1 mouse cellular context compared by ENCODE assay signal in genomic region chrX:140491884-140492571, GRCm38 (mm10).
A peak's percentile ranks its signal among the peaks of the same experiment; 100 is the strongest.
TF ChIP-seq lines count a peak whose summit lies in the region.

No protein-coding gene starts in this region.

TF ChIP-seq in CH12.LX, 34 proteins besides CTCF, POLR2A, EP300 and RAD21 (continued from another document):
- TF ChIP-seq IRF4 (IDR thresholded peaks at IDR 0.05; ENCODE audit: low read depth, low read length) = no peak
- no peak for TF ChIP-seq PAX5 (IDR thresholded peaks at IDR 0.05; ENCODE audit: low read length)
- no peak for TF ChIP-seq JUND (conservative IDR thresholded peaks at IDR 0.05; ENCODE audit: low read depth, low read length)
- 0 out of 2 replicates have a peak, but pooled peaks have one; percentile 27 for TF ChIP-seq ZNF384 (IDR thresholded peaks at IDR 0.05; ENCODE audit: low read depth, low read length)
- TF ChIP-seq TCF12 (IDR thresholded peaks at IDR 0.05; ENCODE audit: low read depth, low read length) = no peak
- no peak for TF ChIP-seq E2F4 (IDR thresholded peaks at IDR 0.05; ENCODE audit: insufficient replicate concordance, low read depth, low read length)
- no peak for TF ChIP-seq BHLHE40 (IDR thresholded peaks at IDR 0.05; ENCODE audit: low read depth, low read length)
- no peak for TF ChIP-seq MYC (IDR thresholded peaks at IDR 0.05; ENCODE audit: low read depth, low read length)
- no peak for TF ChIP-seq SIN3A (IDR thresholded peaks at IDR 0.05; ENCODE audit: low read length)
- no peak for TF ChIP-seq RCOR1 (conservative IDR thresholded peaks at IDR 0.05; ENCODE audit: low read depth, low read length)
TF ChIP-seq in CH12.LX: peak in this region for 4.
